Mouse (Mus musculus) urinary bladder, postnatal 14 days (tissue): ENCODE measurements around the gene Prps1.
"Not testable (repeated sequence)": the region's sequence is repeated elsewhere in the genome, so short reads cannot be mapped to it uniquely, and the experiment has no call there.

ENCODE experiments used
- DNase-seq: peaks from one replicate; pipeline ENCODE4 v3.0.0; 2021; ENCODE audit warnings: low spot score

The Prps1 gene

GRCm38 (mm10) chrX:140501401-140502301, 45.2 kb downstream of the Prps1 start:
- no peak for DNase-seq

GRCm38 (mm10) chrX:140503905-140504304, 47.5 kb downstream of the Prps1 start:
- peak; percentile 68 for DNase-seq

GRCm38 (mm10) chrX:140505497-140506238, 49.3 kb downstream of the Prps1 start:
- peak; percentile 79 for DNase-seq

GRCm38 (mm10) chrX:140506436-140507180, 50.2 kb downstream of the Prps1 start:
- no peak for DNase-seq

- no peak for DNase-seq
Observed at GRCm38 (mm10) chrX:140507377-140507776, 51.0 kb downstream of the Prps1 start.

- not testable (repeated sequence) for DNase-seq
Observed at GRCm38 (mm10) chrX:140508791-140509190, 52.4 kb downstream of the Prps1 start.

- DNase-seq: no peak
Observed at GRCm38 (mm10) chrX:140509817-140510216, 53.4 kb downstream of the Prps1 start.

- peak; percentile 71 for DNase-seq
Observed at GRCm38 (mm10) chrX:140510696-140511429, 54.5 kb downstream of the Prps1 start.

- DNase-seq: no peak
Observed at GRCm38 (mm10) chrX:140511687-140512651, 55.6 kb downstream of the Prps1 start.

- DNase-seq: peak; percentile 25
Observed at GRCm38 (mm10) chrX:140513379-140513778, 57.0 kb downstream of the Prps1 start.

GRCm38 (mm10) chrX:140518351-140518750, 61.9 kb downstream of the Prps1 start:
- no peak for DNase-seq

GRCm38 (mm10) chrX:140520146-140521102, 64.0 kb downstream of the Prps1 start:
- peak; percentile 93 for DNase-seq

GRCm38 (mm10) chrX:140522071-140522765, 65.8 kb downstream of the Prps1 start:
- DNase-seq: no peak

GRCm38 (mm10) chrX:140524231-140524630, 67.8 kb downstream of the Prps1 start:
- DNase-seq: no peak
